Mouse (Mus musculus) gastrocnemius, postnatal 10 days (tissue): ENCODE data around the gene Fam83g. TPM values are rescaled to one million over a fixed set of nuclear protein-coding genes. Genes with fewer than 3 reads are reported as not detected.
A peak's percentile ranks its signal among the peaks of the same experiment; 100 is the strongest.

Source experiments
- DNase-seq: peaks from one replicate; pipeline ENCODE4 v3.0.0; 2021; ENCODE audit warnings: mixed read lengths
- total RNA-seq, 2 experiments: library from RNA; stranded (reverse); gene quantifications; 2 replicates each; pipeline ENCODE4 v1.2.3; 2021

The Fam83g gene
- total RNA-seq, 2 experiments from 2014 or later = 0.16 to 0.41 TPM

- DNase-seq = no peak
Measured at GRCm38 (mm10) chr11:61674151-61674838, 9.6 kb upstream of the Fam83g start.

- DNase-seq = no peak
Measured at GRCm38 (mm10) chr11:61674839-61675159, 9.1 kb upstream of the Fam83g start.

- DNase-seq = no peak
Measured at GRCm38 (mm10) chr11:61675332-61675731, 8.6 kb upstream of the Fam83g start.

GRCm38 (mm10) chr11:61676216-61676854, 7.6 kb upstream of the Fam83g start:
- DNase-seq = no peak

GRCm38 (mm10) chr11:61677709-61678108, 6.2 kb upstream of the Fam83g start:
- no peak for DNase-seq

GRCm38 (mm10) chr11:61679091-61679866, 4.6 kb upstream of the Fam83g start:
- DNase-seq = no peak

GRCm38 (mm10) chr11:61685119-61685725, 1.3 kb downstream of the Fam83g start:
- no peak for DNase-seq

GRCm38 (mm10) chr11:61686141-61686540, 2.2 kb downstream of the Fam83g start:
- DNase-seq = no peak

- no peak for DNase-seq
Measured at GRCm38 (mm10) chr11:61686906-61687453, 3.1 kb downstream of the Fam83g start.

GRCm38 (mm10) chr11:61687595-61687994, 3.7 kb downstream of the Fam83g start:
- no peak for DNase-seq

GRCm38 (mm10) chr11:61692996-61693395, 9.1 kb downstream of the Fam83g start:
- no peak for DNase-seq

- no peak for DNase-seq
Measured at GRCm38 (mm10) chr11:61698852-61699251, 15.0 kb downstream of the Fam83g start.

- no peak for DNase-seq
Measured at GRCm38 (mm10) chr11:61699460-61699859, 15.6 kb downstream of the Fam83g start.

GRCm38 (mm10) chr11:61699933-61700332, 16.0 kb downstream of the Fam83g start:
- no peak for DNase-seq

- no peak for DNase-seq
Measured at GRCm38 (mm10) chr11:61701696-61702095, 17.8 kb downstream of the Fam83g start.

GRCm38 (mm10) chr11:61702494-61702893, 18.6 kb downstream of the Fam83g start:
- no peak for DNase-seq

- DNase-seq = no peak
Measured at GRCm38 (mm10) chr11:61705581-61705980, 21.7 kb downstream of the Fam83g start.

GRCm38 (mm10) chr11:61706232-61706631, 22.3 kb downstream of the Fam83g start:
- no peak for DNase-seq

- no peak for DNase-seq
Measured at GRCm38 (mm10) chr11:61708928-61709327, 25.0 kb downstream of the Fam83g start.

GRCm38 (mm10) chr11:61713157-61713855, 29.4 kb downstream of the Fam83g start:
- no peak for DNase-seq

- DNase-seq = peak; percentile 63
Measured at GRCm38 (mm10) chr11:61714346-61715117, 30.6 kb downstream of the Fam83g start.
